Mouse (Mus musculus) lung, postnatal 10 days (tissue): ENCODE data around the gene Pm20d1.
"Not testable (repeated sequence)": the region's sequence is repeated elsewhere in the genome, so short reads cannot be mapped to it uniquely, and the experiment has no call there.

Experiments used
- DNase-seq: peaks from one replicate; pipeline ENCODE4 v3.0.0; 2021

The Pm20d1 gene

GRCm38 (mm10) chr1:131795171-131795570 is 2.0 kb upstream of the Pm20d1 start:
- no peak for DNase-seq

DNA sequence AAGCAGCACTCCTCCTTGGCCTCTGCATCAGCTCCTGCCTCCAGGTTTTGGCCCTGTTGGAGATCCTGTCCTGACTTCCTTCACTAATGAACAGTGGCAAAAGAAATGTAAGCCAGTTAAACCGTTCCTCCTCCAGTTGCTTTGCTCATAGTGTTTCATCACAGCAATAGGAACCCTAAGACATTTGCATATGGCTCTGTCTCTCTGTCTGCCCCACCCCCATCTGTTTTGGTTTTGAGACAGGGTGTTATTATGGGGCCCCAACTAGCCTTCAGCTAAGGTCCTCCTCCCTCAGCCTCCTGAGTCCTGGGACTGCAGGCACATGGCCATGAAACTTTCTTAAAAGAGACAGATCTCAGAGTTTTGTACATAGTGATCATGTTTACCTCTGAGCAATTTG is 2.8 kb downstream of the Pm20d1 start:
- DNase-seq: no peak

DNA sequence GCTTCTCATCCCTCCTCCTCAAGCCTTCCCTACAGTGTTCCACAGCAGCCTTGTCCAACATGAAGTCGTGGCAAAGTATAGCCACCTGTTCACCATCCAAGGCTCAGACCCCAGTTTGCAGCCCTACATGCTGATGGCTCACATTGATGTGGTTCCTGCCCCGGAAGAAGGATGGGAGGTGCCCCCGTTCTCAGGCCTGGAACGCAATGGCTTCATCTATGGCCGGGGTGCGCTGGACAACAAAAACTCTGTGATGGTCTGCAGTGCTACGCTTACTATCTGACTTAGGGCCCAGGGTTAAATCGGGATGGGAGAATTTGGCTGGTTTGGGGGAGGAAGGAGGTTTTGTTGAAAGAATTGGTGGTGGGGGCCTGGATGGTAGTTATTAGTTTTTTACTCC is 3.9 kb downstream of the Pm20d1 start:
- DNase-seq: no peak

DNA sequence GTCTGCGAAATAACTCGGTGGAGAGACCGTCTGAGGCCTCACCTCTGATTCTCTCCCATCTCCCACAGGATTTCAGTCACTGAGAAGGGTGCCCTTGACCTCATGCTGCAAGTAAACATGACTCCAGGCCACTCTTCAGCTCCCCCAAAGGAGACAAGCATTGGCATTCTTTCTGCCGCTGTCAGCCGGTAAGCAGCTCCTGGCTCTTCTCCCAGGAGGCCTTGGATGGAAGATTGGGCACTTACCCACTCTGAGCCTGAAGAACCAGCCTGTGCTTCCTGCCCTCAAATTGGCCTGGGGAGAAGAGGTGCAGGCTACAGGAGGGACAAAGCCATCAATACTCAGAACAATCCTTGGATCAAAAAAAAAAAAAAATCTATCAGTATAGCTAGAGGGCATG is 5.5 kb downstream of the Pm20d1 start:
- DNase-seq: no peak

DNA sequence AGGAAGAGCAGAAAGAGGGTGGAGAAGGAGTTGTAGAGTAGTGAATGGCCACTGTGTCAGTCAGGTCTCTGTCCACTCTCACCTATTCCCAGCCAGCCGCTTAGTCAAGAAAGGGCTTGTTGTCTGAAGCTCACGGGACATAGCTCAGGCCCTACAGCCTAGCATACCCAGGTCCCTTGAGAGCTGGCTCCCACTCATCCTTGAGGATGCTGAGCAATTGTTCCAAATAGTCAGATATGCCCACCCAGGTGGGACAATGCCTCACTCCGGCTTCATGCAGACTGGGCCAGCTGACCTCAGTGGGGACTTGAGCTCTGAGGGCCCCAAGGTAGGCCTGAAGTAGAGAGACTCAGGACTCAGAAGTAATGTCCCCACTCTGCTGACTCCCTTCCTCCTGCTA is 7.0 kb downstream of the Pm20d1 start:
- DNase-seq: no peak

- DNase-seq: no peak
Observed at GRCm38 (mm10) chr1:131808986-131809385, 11.8 kb downstream of the Pm20d1 start.

- DNase-seq: no peak
Observed at GRCm38 (mm10) chr1:131809651-131810050, 12.5 kb downstream of the Pm20d1 start.

- DNase-seq: no peak
Observed at GRCm38 (mm10) chr1:131811393-131811792, 14.2 kb downstream of the Pm20d1 start.

GRCm38 (mm10) chr1:131812006-131812405 is 14.8 kb downstream of the Pm20d1 start:
- peak; percentile 15 for DNase-seq

GRCm38 (mm10) chr1:131812631-131813295 is 15.6 kb downstream of the Pm20d1 start:
- DNase-seq: no peak

DNA sequence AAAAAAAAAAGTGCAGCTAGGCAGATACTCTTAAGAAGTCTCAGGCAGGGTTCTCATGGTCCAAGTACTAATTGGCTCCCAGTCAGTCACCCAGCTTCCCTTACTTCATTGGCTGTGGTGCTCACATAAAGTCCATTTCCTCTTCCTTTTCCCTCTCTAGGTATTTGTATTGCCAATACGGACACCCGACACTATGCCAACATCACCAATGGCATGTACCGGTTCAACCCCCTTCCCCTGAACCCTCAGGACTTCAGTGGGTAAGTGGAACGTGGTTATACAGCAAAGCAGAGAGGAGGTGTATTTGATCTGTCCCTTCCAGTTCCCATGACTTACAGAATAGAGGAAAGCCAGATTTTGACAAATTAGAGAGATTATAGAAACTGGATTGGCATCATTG is 16.6 kb downstream of the Pm20d1 start:
- DNase-seq: no peak

- DNase-seq: no peak
Observed at GRCm38 (mm10) chr1:131814191-131814590, 17.0 kb downstream of the Pm20d1 start.

- DNase-seq: no peak
Observed at GRCm38 (mm10) chr1:131816886-131817285, 19.7 kb downstream of the Pm20d1 start.

DNA sequence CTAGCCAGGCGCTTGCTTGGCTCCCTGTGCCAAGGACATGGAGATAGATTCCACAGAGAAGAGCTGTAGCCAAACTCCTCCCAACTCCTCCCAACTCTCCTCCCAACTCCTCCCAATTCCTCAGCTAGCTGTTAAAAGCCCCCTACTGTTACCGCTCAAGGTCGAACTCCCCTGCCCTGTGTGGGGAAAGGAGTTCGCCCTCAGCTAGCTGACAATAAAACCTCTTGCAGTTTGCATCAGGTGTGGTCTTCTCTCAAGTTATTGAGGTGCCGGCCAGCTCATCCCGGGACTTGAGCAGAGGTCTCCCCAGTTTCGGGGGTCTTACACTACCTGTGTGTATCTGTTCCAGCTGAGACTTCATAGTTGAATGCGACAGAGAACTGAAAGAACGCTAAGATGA is 23.2 kb downstream of the Pm20d1 start:
- DNase-seq: not testable (repeated sequence)

GRCm38 (mm10) chr1:131820887-131821328 is 23.7 kb downstream of the Pm20d1 start:
- no peak for DNase-seq

- no peak for DNase-seq
Observed at GRCm38 (mm10) chr1:131822292-131822691, 25.1 kb downstream of the Pm20d1 start.

DNA sequence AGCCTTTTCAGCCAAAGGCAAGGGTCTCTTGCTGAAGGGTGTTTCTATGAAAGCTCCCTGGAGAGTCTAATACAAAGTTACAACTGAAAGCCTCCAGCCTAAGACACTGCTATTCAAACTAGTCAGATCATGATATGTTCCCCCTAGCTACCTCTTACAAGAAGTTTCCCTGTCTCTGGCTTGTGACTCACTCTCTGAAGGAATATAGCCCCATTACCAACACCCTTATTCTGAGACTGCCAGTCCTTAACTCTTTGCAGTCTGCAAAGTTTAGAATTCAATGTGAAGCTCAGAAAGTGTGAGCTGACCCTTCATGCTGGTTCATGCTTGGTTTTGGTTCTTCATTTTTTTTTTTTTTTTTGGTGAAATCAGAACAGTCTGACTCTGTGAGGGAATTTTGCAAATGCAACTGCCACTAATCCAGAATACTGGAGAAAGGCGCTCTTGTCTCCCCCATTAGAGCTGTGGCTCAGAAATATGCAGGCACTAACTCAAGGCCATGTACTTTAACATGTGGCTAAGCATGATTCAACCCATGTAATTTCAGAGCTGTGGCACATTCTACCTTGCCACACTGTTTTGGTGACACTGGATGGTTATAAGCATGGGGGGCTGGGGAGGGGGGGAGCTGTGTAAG is 25.8 kb downstream of the Pm20d1 start:
- no peak for DNase-seq

- DNase-seq: no peak
Observed at GRCm38 (mm10) chr1:131823563-131823962, 26.4 kb downstream of the Pm20d1 start.

DNA sequence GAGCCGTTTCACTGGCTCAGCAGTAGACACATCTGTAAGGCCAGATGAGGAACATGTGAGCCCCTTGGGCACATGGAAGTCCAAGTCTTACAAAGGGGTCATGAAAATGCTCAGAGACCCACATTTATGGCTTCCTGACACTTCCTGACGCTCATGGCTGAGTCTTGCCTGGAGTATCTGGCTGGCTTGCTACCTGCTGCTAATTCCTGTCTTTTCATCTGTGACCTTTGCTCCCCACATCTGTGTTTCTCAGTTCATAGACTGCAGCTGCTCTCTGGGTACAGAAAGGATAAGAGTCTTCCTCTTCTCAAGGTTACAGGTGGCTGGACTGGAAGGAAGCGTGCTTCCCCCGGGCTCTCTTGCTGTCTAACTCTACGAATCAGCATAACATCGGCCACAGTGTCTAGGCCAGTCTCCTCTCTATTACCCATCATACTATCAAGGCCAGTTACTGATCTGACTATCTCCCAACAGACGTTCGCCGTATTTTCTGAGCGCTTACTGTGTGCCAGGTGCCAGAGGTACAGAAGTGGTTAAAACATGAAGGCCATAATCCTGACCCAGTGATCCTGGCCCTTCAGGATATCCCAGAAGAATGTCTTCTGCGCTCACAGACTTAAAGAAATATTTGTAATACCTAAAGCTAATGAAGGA is 27.5 kb downstream of the Pm20d1 start:
- DNase-seq: no peak

DNA sequence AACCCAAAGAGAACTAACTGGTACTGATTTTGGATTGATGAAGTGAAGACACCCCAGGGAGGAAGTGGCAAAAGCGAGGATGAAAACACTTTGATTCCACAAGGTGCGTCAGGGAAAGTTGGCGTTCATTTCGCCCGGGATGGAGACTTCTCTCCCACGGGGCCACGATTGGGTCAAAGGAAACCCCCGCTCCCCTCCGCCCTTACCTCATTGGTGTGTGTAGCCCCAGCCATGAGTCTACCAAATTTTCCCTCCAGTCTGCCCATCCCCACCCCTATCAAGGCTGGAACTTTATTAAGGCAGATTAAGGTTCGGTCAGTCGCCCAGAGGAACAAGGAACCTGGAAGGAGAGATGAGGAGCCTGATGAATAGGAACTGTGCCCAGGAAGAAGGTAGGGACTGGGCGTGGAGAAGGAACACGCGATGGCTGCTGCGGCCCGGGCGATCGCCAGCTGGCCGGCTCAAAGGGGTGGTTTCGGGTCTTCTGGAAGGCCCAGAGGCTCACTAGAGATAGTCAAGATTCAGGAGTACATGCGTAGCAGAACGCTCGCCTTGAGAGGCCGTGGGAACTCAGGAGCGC is 30.1 kb downstream of the Pm20d1 start, which contains the start of gene Slc41a1:
Gene Slc41a1 (plus strand): TSS at position 287 of the 580 bp plus-strand sequence.
- no peak for DNase-seq

DNA sequence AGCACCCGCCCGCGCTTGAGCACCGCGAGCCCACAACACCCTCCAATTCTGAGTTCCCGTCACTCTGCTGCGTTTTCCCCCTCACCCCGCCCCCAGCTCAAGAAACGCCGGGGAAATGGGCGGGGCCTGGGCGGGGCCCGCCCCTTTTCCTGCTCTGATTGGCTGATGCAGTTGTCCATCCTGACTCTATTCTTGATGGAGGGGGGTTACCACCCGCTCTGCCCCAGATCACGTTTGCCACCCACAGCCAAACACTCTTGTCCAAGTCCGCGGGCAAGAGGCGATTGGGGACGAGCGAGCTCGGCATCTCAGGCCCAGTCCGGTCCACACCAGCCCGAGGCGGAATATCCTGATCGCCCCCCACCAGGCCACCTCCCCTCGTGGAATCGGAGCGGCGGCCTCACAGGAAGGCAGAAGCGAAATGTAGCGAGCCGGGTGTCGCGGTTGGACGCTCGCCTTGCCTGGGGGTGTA is 30.6 kb downstream of the Pm20d1 start:
- DNase-seq: peak; percentile 95

DNA sequence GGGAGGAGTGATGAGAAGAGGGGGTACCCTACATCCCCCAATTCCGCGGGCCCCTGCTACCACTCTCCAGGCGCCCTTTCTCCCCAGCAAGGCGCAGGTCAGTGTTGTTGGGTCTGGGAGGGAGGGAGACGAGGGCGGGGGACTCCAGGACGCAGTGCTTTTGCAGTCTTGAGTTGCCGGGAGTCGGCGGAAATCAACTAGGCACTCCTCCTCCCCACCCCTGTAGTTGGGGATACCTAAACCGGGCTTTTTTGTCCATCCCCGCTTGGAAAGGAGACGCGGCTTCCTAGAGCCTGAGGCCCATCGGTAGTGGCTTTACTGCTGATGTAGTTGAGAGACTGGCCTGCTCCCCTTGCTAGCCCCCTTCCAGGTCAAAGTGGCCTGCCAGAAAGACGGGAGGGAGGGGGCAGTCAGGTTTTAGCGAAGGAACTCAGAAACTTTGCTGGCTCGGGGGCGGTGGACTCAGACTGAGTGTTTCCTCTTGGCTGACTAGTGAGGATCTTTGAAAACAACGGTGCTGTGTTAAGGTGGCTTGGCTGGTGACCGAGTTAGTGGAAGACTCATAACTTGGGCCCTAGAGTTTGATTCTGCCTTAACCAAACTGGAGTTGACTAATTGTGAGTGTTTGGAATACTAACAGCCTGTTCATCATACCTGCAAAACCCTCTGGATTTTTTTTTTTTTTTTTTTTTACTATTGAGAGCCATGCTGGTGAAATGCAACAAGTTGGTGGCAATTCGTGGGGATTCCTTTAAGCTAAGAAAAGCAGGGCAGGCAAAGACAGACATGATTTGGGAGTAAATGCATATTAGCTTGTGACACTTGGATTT is 31.3 kb downstream of the Pm20d1 start:
- DNase-seq: peak; percentile 45

- no peak for DNase-seq
Observed at GRCm38 (mm10) chr1:131829279-131829678, 32.1 kb downstream of the Pm20d1 start.
